Mouse (Mus musculus): ENCODE data around the gene Cyp2j12.

DNA sequence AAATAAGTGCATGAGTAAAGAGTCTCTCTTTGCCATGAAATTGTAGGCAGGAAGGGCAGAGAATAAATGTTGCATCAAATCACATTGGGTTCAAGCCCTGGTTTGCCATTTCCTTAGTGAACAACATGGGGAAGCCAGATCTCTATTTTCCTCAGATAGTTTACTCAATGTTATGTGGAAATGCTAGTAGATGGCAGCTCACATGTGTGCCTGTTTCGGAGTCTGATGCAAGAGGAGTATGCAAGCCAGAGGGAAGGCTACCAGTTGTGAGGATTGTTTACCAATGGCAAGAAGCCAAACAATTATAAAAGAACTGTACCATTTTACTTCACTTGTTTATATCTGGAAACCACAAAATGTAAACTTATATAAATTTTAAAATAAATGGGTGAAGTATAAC is 20.6 kb upstream of the Cyp2j12 start:
- TF ChIP-seq CTCF (conservative IDR thresholded peaks at IDR 0.05; ENCODE audit: low read length) (no peak), POU5F1 (IDR thresholded peaks at IDR 0.05; ENCODE audit: borderline replicate concordance, low read length) (no peak), NANOG (IDR thresholded peaks at IDR 0.05; ENCODE audit: borderline replicate concordance, low read length) (no peak)

Data from E14TG2a.4 (cell line).